Mouse (Mus musculus) MEL (cell line): ENCODE measurements at regions not wholly inside any gene's neighbourhood (a gene's known extent, or its start where the extent isn't known, plus 50 kb on each side); places are given as distances from the start of the nearest gene placed in this dataset.

Experiments used
- DNase-seq: peaks from one replicate; pipeline ENCODE4 v3.0.0; 2011; ENCODE audit warnings: low read depth, low spot score
- H3K27ac ChIP-seq: 2 replicates; pipeline ENCODE4 v1.5.1; 2012; ENCODE audit warnings: low read depth, mild to moderate bottlenecking, control low read depth, low read length, moderate library complexity; ENCODE audit not compliant: control insufficient read depth
- H3K27me3 ChIP-seq, 2 experiments: fragments of 150-350 bp in 1 of 2; sonication (generic) in 1 of 2; 2 replicates each; pipeline ENCODE4 v1.6.1; 2012; ENCODE audit warnings: low read length in 2 of 2, mild to moderate bottlenecking in 2 of 2, improper control_type of control experiment in 1 of 2, moderate library complexity in 1 of 2; ENCODE audit not compliant: insufficient read depth in 2 of 2, control insufficient read depth in 1 of 2
- H3K36me3 ChIP-seq, 2 experiments: 2 replicates each; pipeline ENCODE4 v1.6.1; 2012 to 2014; ENCODE audit warnings: low read length in 2 of 2, improper control_type of control experiment in 1 of 2, inconsistent platforms in 1 of 2, mild to moderate bottlenecking in 1 of 2; ENCODE audit not compliant: insufficient read depth in 2 of 2, control insufficient read depth in 1 of 2
- H3K4me1 ChIP-seq, 2 experiments: fragments of 150-350 bp in 1 of 2; sonication (generic) in 1 of 2; 2 replicates each; pipeline ENCODE4 v1.6.1; 2012; ENCODE audit warnings: low read length in 2 of 2, improper control_type of control experiment in 1 of 2, mild to moderate bottlenecking in 1 of 2; ENCODE audit not compliant: insufficient read depth in 2 of 2, control insufficient read depth in 1 of 2
- H3K4me3 ChIP-seq, 2 experiments: fragments of 150-350 bp in 1 of 2; sonication (generic) in 1 of 2; 2 replicates each; pipeline ENCODE4 v1.5.1; 2012; ENCODE audit warnings: low read depth in 2 of 2, low read length in 2 of 2, mild to moderate bottlenecking in 2 of 2, moderate library complexity in 2 of 2, control low read depth in 1 of 2, improper control_type of control experiment in 1 of 2; ENCODE audit not compliant: control insufficient read depth in 1 of 2, insufficient read depth in 1 of 2
- H3K79me2 ChIP-seq: 2 replicates; pipeline ENCODE4 v1.6.1; 2012; ENCODE audit warnings: mild to moderate bottlenecking, low read length, moderate library complexity; ENCODE audit not compliant: control insufficient read depth, poor library complexity, insufficient read depth
- H3K9ac ChIP-seq: 2 replicates; pipeline ENCODE4 v1.6.1; 2012; ENCODE audit warnings: low read depth, mild to moderate bottlenecking, control low read depth, low read length, moderate library complexity; ENCODE audit not compliant: control insufficient read depth, poor library complexity, severe bottlenecking
- H3K9me3 ChIP-seq: fragments of 150-350 bp; sonication (generic); replicated peaks from 2 replicates; pipeline ENCODE4 v1.6.1; 2012; ENCODE audit warnings: mild to moderate bottlenecking, low read length, improper control_type of control experiment, moderate library complexity; ENCODE audit not compliant: insufficient read depth
- BHLHE40 ChIP-seq: IDR thresholded peaks from 2 replicates; pipeline ENCODE4 v1.6.1; 2012; ENCODE audit warnings: low read depth, mild to moderate bottlenecking, inconsistent platforms, low read length, improper control_type of control experiment, borderline replicate concordance
- E2F4 ChIP-seq: IDR thresholded peaks from 2 replicates; pipeline ENCODE4 v1.6.1; 2011; ENCODE audit warnings: low read depth, low read length, improper control_type of control experiment, borderline replicate concordance
- EP300 ChIP-seq, 2 experiments: IDR thresholded peaks; 2 replicates each; pipeline ENCODE4 v1.6.1; 2011; ENCODE audit warnings: improper control_type of control experiment in 2 of 2, low read length in 2 of 2, low read depth in 1 of 2, mild to moderate bottlenecking in 1 of 2
- HCFC1 ChIP-seq: IDR thresholded peaks from 2 replicates; pipeline ENCODE4 v1.6.1; 2012; ENCODE audit warnings: low read depth, mild to moderate bottlenecking, inconsistent platforms, low read length, improper control_type of control experiment, moderate library complexity
- KAT2A ChIP-seq: conservative IDR thresholded peaks from 2 replicates; pipeline ENCODE4 v1.6.1; 2012; ENCODE audit warnings: low read depth, low read length, improper control_type of control experiment, inconsistent platforms
- MAFK ChIP-seq: IDR thresholded peaks from 2 replicates; pipeline ENCODE4 v1.6.1; 2011; ENCODE audit warnings: low read depth, mild to moderate bottlenecking, low read length, improper control_type of control experiment, borderline replicate concordance
- MAX ChIP-seq: IDR thresholded peaks from 2 replicates; pipeline ENCODE4 v1.6.1; 2011; ENCODE audit warnings: low read length, improper control_type of control experiment
- MAZ ChIP-seq: IDR thresholded peaks from 2 replicates; pipeline ENCODE4 v1.6.1; 2012; ENCODE audit warnings: low read depth, mild to moderate bottlenecking, inconsistent platforms, low read length, improper control_type of control experiment
- MXI1 ChIP-seq: IDR thresholded peaks from 2 replicates; pipeline ENCODE4 v1.6.1; 2011; ENCODE audit warnings: mild to moderate bottlenecking, low read depth, low read length, improper control_type of control experiment
- MYC ChIP-seq: IDR thresholded peaks from 2 replicates; pipeline ENCODE4 v1.6.1; 2011; ENCODE audit warnings: low read depth, mild to moderate bottlenecking, low read length, improper control_type of control experiment, moderate library complexity
- NRF1 ChIP-seq: IDR thresholded peaks from 2 replicates; pipeline ENCODE4 v1.6.1; 2014; ENCODE audit warnings: low read depth, mild to moderate bottlenecking, inconsistent platforms, low read length, improper control_type of control experiment, moderate library complexity; ENCODE audit not compliant: poor library complexity, insufficient read depth, severe bottlenecking
- POLR2AphosphoS5 ChIP-seq: IDR thresholded peaks from 2 replicates; pipeline ENCODE4 v1.6.1; 2012; ENCODE audit warnings: low read depth, borderline replicate concordance, mild to moderate bottlenecking, inconsistent platforms, low read length, moderate library complexity, mixed read lengths
- RAD21 ChIP-seq: IDR thresholded peaks from 2 replicates; pipeline ENCODE4 v1.6.1; 2011; ENCODE audit warnings: mild to moderate bottlenecking, low read depth, low read length, improper control_type of control experiment
- SMC3 ChIP-seq: IDR thresholded peaks from 2 replicates; pipeline ENCODE4 v1.6.1; 2011; ENCODE audit warnings: low read depth, low read length, improper control_type of control experiment
- TBP ChIP-seq: IDR thresholded peaks from 2 replicates; pipeline ENCODE4 v1.8.0; 2011; ENCODE audit warnings: low read depth, low read length, improper control_type of control experiment
- TCF12 ChIP-seq: IDR thresholded peaks from 2 replicates; pipeline ENCODE4 v1.6.1; 2014; ENCODE audit warnings: low read depth, mild to moderate bottlenecking, inconsistent platforms, low read length, improper control_type of control experiment, moderate library complexity
- USF1 ChIP-seq: IDR thresholded peaks from 2 replicates; pipeline ENCODE4 v1.6.1; 2014; ENCODE audit warnings: low read depth, mild to moderate bottlenecking, inconsistent platforms, low read length, improper control_type of control experiment, moderate library complexity
- USF2 ChIP-seq, 2 experiments: IDR thresholded peaks; 2 replicates each; pipeline ENCODE4 v1.6.1; 2011 to 2012; ENCODE audit warnings: improper control_type of control experiment in 2 of 2, low read length in 2 of 2, borderline replicate concordance in 1 of 2, inconsistent platforms in 1 of 2, low read depth in 1 of 2, mild to moderate bottlenecking in 1 of 2; ENCODE audit not compliant: insufficient read depth in 1 of 2
- ZKSCAN1 ChIP-seq: IDR thresholded peaks from 2 replicates; pipeline ENCODE4 v1.6.1; 2012; ENCODE audit warnings: low read depth, mild to moderate bottlenecking, inconsistent platforms, low read length, improper control_type of control experiment, moderate library complexity
- ZNF384 ChIP-seq: IDR thresholded peaks from 2 replicates; pipeline ENCODE4 v1.6.1; 2012; ENCODE audit warnings: low read depth, mild to moderate bottlenecking, inconsistent platforms, low read length, improper control_type of control experiment

GRCm38 (mm10) chr5:37952096-37952495, 86.4 kb upstream of the Stx18 start (continued):
- TF ChIP-seq MXI1 (no peak), TBP (no peak), USF2 (IDR thresholded peaks at IDR 0.05; ENCODE audit: borderline replicate concordance in 1 of 2, insufficient read depth in 1 of 2, low read depth in 1 of 2, low read length in 2 of 2) (no peak), MAFK (no peak)

GRCm38 (mm10) chr5:37932760-37933122, 105.8 kb upstream of the Stx18 start:
- no peaks in the 10 kb centered on the region for H3K79me2 ChIP-seq
- no peak for TF ChIP-seq EP300 (IDR thresholded peaks at IDR 0.05; ENCODE audit: low read depth in 1 of 2, low read length in 2 of 2)
- TF ChIP-seq HCFC1, result no peak
- no peak for TF ChIP-seq MAZ
- no peak for TF ChIP-seq ZNF384
- TF ChIP-seq POLR2AphosphoS5, result no peak
- no peak for TF ChIP-seq RAD21
- TF ChIP-seq BHLHE40, result no peak
- no peak for TF ChIP-seq MAX
- no peak for TF ChIP-seq ZKSCAN1
- no peak for TF ChIP-seq NRF1
- no peak for TF ChIP-seq USF1
- TF ChIP-seq TCF12, result no peak
- TF ChIP-seq MYC, result no peak
- TF ChIP-seq KAT2A, result no peak
- no peak for TF ChIP-seq SMC3
- no peak for TF ChIP-seq MAFK
- TF ChIP-seq E2F4, result no peak
- TF ChIP-seq, all 39 proteins: peak for 0
- Histone ChIP-seq H3K27me3 (no peaks in the 10 kb centered on the region), H3K4me3 (no peak overlapping the region), H3K4me1 (no peaks in the 10 kb centered on the region), H3K9ac (no peak overlapping the region), H3K9me3 (no peaks in the 10 kb centered on the region), H3K27ac (no peak overlapping the region), H3K36me3 (no peaks in the 10 kb centered on the region)
- no peak for DNase-seq
